Mouse (Mus musculus) hindbrain, embryonic 13.5 days (tissue): ENCODE data around the gene Marcks. TPM values are rescaled to one million over a fixed set of nuclear protein-coding genes. Genes with fewer than 3 reads are reported as not detected.
"Not testable (repeated sequence)": the region's sequence is repeated elsewhere in the genome, so short reads cannot be mapped to it uniquely, and the experiment has no call there.

ENCODE experiments used
- ATAC-seq: fragments of 200-750 bp; cut with Nextera tagmentation; 2 replicates; pipeline ENCODE4 v1.8.0; 2017; ENCODE audit warnings: moderate TSS enrichment; ENCODE audit not compliant: low FRiP score
- H3K27ac ChIP-seq: fragments of 300-500 bp; sonication (generic); 2 replicates; pipeline ENCODE4 v1.5.1; 2015; ENCODE audit warnings: inconsistent platforms, mild to moderate bottlenecking, moderate library complexity
- H3K27me3 ChIP-seq: fragments of 300-500 bp; sonication (generic); 2 replicates; pipeline ENCODE4 v1.6.1; 2015; ENCODE audit warnings: mild to moderate bottlenecking, inconsistent platforms
- H3K36me3 ChIP-seq: fragments of 300-500 bp; sonication (generic); 2 replicates; pipeline ENCODE4 v1.6.1; 2015; ENCODE audit warnings: mild to moderate bottlenecking, inconsistent platforms
- H3K4me1 ChIP-seq: fragments of 300-500 bp; sonication (generic); replicated peaks from 2 replicates; pipeline ENCODE4 v1.6.1; 2015; ENCODE audit warnings: inconsistent platforms
- H3K4me2 ChIP-seq: fragments of 300-500 bp; sonication (generic); 2 replicates; pipeline ENCODE4 v1.6.1; 2015; ENCODE audit warnings: inconsistent platforms, mild to moderate bottlenecking, moderate library complexity
- H3K4me3 ChIP-seq: fragments of 300-500 bp; sonication (generic); 2 replicates; pipeline ENCODE4 v1.5.1; 2015; ENCODE audit warnings: mild to moderate bottlenecking, inconsistent platforms
- H3K9ac ChIP-seq: fragments of 300-500 bp; sonication (generic); 2 replicates; pipeline ENCODE4 v1.6.1; 2015; ENCODE audit warnings: mild to moderate bottlenecking, inconsistent platforms
- H3K9me3 ChIP-seq: fragments of 300-500 bp; sonication (generic); 2 replicates; pipeline ENCODE4 v1.6.1; 2016; ENCODE audit warnings: inconsistent platforms
- WGBS: fragments of 180-500 bp; shearing (Covaris S2); methylation state at CpG from one replicate; pipeline ENCODE4 v1.1.7; 2015; 5-methylcytosine and 5-hydroxymethylcytosine counted together
- polyA plus RNA-seq: library from polyadenylated mRNA; unstranded; fragments of >200 nt; fragmentation: Nextera tagmentation; extraction: Ambion mirVana; gene quantifications from 2 replicates; pipeline ENCODE4 v1.2.1, GENCODE M21; 2015

Marcks gene
- polyA plus RNA-seq, 1 experiment from 2014 or later = 257 TPM

- Histone ChIP-seq H3K27ac (no peak overlapping the region), H3K36me3 (no peaks in the 10 kb centered on the region), H3K4me1 (no peaks in the 10 kb centered on the region), H3K27me3 (no peaks in the 10 kb centered on the region), H3K4me2 (no peak overlapping the region), H3K9me3 (0 out of 2 replicates have a peak, but pooled peaks cover 3% of the 10 kb centered on the region), H3K9ac (no peak overlapping the region), H3K4me3 (no peak overlapping the region)
- no peak for ATAC-seq
Observed at GRCm38 (mm10) chr10:37093306-37093705, 45.4 kb downstream of the Marcks start.

- H3K9me3 ChIP-seq = peaks cover 7% of the 10 kb centered on the region; the same call in 1 of the 2 replicates
- ATAC-seq = no peak
- no peak overlapping the region for H3K9ac ChIP-seq
- no peak overlapping the region for H3K27ac ChIP-seq
- H3K27me3 ChIP-seq = no peaks in the 10 kb centered on the region
- H3K4me2 ChIP-seq = no peak overlapping the region
- H3K4me3 ChIP-seq = no peak overlapping the region
- no peaks in the 10 kb centered on the region for H3K36me3 ChIP-seq
- WGBS = 84% methylated on average over 3 of the region's 3 CpGs
- H3K4me1 ChIP-seq = no peaks in the 10 kb centered on the region
Observed at GRCm38 (mm10) chr10:37090411-37090810, 48.3 kb downstream of the Marcks start.

- ATAC-seq, H3K4me2 ChIP-seq: not testable (repeated sequence)
- 93% methylated on average over 2 of the region's 2 CpGs for WGBS
Observed at GRCm38 (mm10) chr10:37084071-37084470, 54.6 kb downstream of the Marcks start.

More at GRCm38 (mm10) chr10:37084071-37084470, 54.6 kb downstream of the Marcks start:
- not testable (repeated sequence) for H3K4me1 ChIP-seq, H3K27ac ChIP-seq, H3K9me3 ChIP-seq, H3K27me3 ChIP-seq, H3K9ac ChIP-seq, H3K36me3 ChIP-seq, H3K4me3 ChIP-seq

Other genes starting within 250 kb of the Marcks start
- 424 and 446 TPM in 2 replicates for gene Hdac2, start 164.4 kb downstream of the Marcks start, polyA plus RNA-seq